Mouse (Mus musculus): ENCODE results near the gene Lrrc4b.

Lrrc4b gene

GRCm38 (mm10) chr7:44463556-44464225 lies 34.9 kb downstream of the Lrrc4b start:
- no peak for DNase-seq (ENCODE audit: low read depth, low spot score)

GRCm38 (mm10) chr7:44464511-44464910 lies 35.7 kb downstream of the Lrrc4b start:
- DNase-seq (ENCODE audit: low read depth, low spot score), result no peak

- DNase-seq (ENCODE audit: low read depth, low spot score), result no peak
These were observed 36.3 kb downstream of the Lrrc4b start, which contains the start of gene Aspdh for GRCm38 (mm10) chr7:44465111-44465510. Aspdh (plus strand) TSS chr7:44465391.

- DNase-seq (ENCODE audit: low read depth, low spot score), result no peak
These were observed 37.4 kb downstream of the Lrrc4b start for GRCm38 (mm10) chr7:44466006-44466887.

GRCm38 (mm10) chr7:44466888-44467311 lies 38.1 kb downstream of the Lrrc4b start:
- DNase-seq (ENCODE audit: low read depth, low spot score), result no peak

- DNase-seq (ENCODE audit: low read depth, low spot score), result peak; percentile 99
These were observed 39.1 kb downstream of the Lrrc4b start, which contains the start of gene Josd2 for GRCm38 (mm10) chr7:44467811-44468411. Josd2 (plus strand) TSS chr7:44467980.

DNA sequence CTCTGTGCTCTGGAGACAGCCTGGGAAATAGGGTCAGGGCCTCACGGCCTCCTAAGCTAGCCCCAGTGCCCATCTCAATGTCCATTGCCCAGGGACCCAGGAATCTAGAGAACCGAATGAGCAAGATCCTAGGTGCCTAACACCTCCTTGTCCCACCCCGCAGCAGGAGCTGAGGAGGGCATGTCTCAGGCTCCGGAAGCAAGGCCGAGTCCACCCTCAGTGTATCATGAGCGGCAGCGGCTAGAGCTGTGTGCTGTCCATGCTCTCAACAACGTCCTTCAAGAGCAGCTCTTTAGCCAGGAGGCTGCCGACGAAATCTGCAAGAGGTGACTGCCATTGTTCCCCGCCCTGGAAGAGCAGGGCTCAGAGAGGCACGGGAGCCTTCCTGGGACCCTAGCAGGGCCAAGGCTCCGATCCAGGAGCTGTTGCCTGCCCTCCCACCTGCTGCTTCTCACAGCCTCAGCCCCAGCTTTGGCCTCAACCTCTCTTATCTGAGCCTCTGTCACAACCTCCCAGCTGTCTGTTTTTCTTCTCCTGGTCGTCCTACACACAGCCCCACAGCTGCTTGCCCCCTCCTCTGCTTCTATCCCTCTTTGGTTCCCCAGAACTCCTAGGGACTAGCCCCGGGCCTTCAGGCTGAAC lies 39.9 kb downstream of the Lrrc4b start:
- DNase-seq (ENCODE audit: low read depth, low spot score), result no peak

GRCm38 (mm10) chr7:44469677-44470675 lies 41.2 kb downstream of the Lrrc4b start:
- DNase-seq (ENCODE audit: low read depth, low spot score), result no peak

GRCm38 (mm10) chr7:44470696-44471612 lies 42.1 kb downstream of the Lrrc4b start:
- no peak for DNase-seq (ENCODE audit: low read depth, low spot score)

- DNase-seq (ENCODE audit: low read depth, low spot score), result no peak
These were observed 43.2 kb downstream of the Lrrc4b start for GRCm38 (mm10) chr7:44471880-44472557.

- DNase-seq (ENCODE audit: low read depth, low spot score), result no peak
These were observed 43.7 kb downstream of the Lrrc4b start for GRCm38 (mm10) chr7:44472558-44472885.

DNA sequence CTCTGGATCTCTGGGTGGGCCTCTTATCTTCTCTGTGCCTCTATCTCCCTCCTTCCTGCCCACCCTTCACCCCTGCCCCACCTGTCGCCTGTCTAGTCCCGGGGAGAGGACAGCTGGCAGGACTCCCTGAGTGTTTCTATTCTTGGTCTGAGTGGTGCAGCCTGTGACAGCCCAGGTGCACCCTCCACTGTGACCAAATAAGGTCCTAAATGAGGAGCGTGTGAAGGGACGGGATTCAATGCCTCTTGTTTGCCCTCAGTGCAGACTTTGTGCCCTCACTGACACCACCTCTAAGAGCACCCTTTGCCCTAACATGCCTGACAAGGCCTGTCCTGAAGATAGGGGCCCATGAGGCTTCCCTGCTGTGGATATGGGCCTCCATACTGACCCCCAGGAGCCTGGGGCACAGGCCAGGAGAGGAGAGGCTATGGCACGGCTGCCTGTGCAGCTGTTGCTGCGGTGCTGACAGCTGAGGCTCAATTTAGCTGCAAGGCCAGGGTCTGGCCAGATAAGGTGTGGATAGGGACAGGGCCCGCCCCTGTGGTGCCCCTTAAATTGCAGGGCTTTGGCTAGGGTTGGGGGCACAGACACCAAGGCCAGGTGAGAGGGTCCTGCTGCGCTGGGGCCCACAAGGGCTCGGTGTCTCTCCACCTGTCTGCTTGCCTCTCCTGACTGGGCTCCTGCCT lies 44.3 kb downstream of the Lrrc4b start:
- no peak for DNase-seq (ENCODE audit: low read depth, low spot score)

- no peak for DNase-seq (ENCODE audit: low read depth, low spot score)
These were observed 45.6 kb downstream of the Lrrc4b start for GRCm38 (mm10) chr7:44474419-44474818.

DNA sequence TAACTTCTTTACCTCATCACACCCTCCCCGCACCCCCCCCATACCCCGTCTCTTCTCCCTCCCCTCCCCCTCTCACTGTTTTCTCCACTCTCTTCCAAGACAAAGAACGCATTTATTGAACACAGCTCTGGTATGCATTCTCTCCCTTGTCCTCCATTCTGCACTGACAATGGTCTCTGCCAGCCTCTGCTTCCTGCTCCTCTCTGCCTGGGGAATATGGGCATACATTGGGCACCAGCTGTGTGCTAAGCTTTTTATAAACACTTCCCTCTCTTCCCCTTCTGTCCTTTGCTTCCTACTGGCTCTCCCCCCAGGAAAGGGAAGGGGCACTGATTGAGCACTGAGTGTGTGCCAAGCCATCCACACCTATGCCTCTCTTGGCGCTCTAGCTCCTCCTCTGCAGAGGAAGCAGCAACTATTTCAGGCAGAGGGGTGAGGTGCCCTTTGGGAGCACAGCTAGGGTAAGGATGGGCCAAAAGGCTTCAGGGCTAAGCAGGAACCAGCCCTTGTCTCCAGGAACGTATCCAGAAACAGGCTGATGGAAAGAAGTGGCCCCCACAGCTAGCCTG lies 46.3 kb downstream of the Lrrc4b start:
- no peak for DNase-seq (ENCODE audit: low read depth, low spot score)

DNA sequence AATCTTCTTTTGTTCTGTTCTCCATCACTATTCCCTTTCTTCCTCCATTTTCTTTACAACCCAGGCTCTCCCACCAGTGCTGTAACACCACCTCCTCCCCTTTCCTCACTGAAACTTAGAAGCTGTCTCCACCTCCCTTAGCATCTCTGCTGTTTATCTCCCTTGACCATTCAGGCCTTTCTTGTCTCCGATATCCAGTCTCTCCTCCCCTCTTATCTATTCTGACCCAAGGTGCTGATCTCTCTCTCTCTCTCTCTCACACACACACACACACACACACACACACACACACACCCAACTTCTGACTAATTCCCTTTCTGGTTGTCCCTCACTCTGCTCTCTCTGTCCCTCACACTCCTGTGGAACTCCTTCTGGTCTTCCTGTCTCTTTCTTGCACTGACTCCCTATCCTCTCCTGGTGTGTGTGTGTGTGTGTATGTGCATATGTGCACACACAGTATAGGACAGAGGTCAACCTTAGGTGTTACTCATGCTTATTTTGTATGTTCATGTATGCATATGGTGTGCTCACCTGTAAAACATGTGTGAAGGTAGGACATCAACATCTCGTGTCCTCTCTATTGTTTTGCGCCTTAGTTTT lies 54.1 kb downstream of the Lrrc4b start:
- DNase-seq (ENCODE audit: low read depth, low spot score), result no peak

DNA sequence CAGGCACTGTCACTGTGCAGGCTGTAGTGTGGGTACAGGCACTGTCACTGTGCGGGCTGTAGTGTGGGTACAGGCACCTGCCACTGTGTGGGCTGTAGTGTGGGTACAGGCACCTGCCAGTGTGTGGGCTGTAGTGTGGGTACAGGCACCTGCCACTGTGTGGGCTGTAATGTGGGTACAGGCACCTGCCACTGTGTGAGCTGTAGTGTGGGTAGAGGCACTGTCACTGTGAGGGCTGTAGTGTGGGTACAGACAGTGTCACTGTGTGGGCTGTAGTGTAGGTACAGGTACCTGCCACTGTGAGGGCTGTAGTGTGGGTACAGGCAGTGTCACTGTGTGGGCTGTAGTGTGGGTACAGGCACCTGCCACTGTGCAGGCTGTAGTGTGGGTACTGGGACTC lies 55.3 kb downstream of the Lrrc4b start:
- DNase-seq (ENCODE audit: low read depth, low spot score), result no peak

GRCm38 (mm10) chr7:44484841-44485571 lies 56.2 kb downstream of the Lrrc4b start:
- peak; percentile 85 for DNase-seq (ENCODE audit: low read depth, low spot score)
